Mouse (Mus musculus) cerebellum, postnatal 4 days (tissue): ENCODE results near the gene Sema4d.
"Not testable (repeated sequence)": the region's sequence is repeated elsewhere in the genome, so short reads cannot be mapped to it uniquely, and the experiment has no call there.

ENCODE experiments used
- DNase-seq, 2 experiments: peaks; one replicate each; pipeline ENCODE4 v3.0.0; 2022; ENCODE audit warnings: low spot score in 2 of 2, mixed read lengths in 1 of 2

Sema4d gene

GRCm38 (mm10) chr13:51678687-51679086 is 114.9 kb downstream of the Sema4d start:
- DNase-seq: no peak

- no peak for DNase-seq
Observed at GRCm38 (mm10) chr13:51677630-51678185, 115.8 kb downstream of the Sema4d start.

DNA sequence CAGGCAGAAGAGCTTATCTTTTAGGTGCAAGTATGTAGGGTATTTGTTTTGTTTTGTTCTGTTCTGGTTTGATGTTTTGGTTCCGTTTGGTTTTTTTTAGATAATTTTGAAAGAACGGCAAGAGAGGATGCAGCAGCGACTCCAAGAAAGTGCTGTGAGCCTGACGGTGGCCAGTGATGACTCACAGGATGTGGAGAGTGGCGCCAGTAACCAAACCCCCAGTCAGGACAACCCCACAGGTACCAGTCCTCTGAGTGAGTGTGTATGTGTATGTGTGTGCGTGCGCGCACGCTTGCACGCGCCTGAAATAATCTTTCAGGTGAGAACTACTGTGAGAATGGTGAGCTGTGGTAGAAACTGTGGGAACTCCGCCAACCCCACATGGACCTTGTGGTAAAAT is 116.5 kb downstream of the Sema4d start:
- DNase-seq: no peak

- no peak for DNase-seq
Observed at GRCm38 (mm10) chr13:51676641-51677040, 116.9 kb downstream of the Sema4d start.

DNA sequence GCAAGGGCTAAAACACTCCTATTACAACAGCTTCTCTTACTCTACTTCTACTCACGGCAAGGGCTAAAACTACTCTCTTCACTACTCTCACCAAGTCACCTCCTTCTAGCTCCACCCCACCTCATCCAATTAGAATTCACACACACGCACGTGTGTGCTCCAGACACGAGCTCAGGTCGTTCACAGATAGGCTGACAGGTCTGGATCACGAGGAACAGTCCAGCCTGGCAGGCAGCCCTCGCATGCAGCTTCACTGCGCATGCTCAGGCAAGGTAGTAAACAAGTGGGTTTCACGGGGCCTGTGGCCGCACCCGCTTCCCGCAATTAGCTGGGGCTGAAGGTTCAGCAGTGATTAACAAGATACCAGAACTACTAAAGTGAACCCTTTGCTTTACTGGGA is 125.4 kb downstream of the Sema4d start:
- not testable (repeated sequence) for DNase-seq

- no peak for DNase-seq
Observed at GRCm38 (mm10) chr13:51663561-51663960, 130.0 kb downstream of the Sema4d start.

DNA sequence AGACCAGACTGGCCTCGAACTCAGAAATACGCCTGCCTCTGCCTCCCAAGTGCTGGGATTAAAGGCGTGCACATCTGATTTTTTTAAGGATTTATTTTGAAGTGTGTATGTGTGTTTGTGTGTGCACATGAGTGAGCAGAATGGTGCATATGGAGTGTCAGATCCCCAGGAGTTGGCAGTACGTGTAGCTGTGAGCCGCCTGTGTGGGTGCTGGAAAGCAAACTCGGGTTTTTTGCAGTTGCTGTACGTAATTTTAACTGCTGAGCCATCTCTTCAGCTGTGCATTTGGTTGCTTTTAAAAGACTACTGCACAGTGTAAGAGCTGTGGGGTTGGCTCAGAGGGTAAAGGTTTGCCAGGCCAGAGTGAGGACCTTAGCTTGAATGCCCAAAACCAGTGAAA is 134.0 kb downstream of the Sema4d start:
- no peak for DNase-seq

DNA sequence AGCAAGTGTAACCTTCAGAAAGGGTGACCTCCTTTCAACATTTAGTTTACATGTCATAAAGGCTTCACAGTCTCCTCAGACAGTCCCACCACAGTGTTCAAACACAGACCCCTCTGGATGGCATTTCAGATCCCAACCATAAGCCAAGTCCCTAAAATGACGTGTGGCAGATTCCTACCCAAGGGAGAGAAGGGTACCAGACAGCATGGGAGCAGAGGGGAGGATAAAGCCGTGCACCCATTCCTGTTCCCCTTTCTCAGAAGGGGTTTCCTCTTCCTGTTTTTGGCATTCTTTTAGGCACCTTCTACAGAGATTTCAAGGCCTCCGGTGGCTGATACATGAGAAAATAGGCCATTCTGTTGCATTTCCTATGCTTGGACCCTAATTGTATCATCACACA is 135.5 kb downstream of the Sema4d start:
- no peak for DNase-seq

DNA sequence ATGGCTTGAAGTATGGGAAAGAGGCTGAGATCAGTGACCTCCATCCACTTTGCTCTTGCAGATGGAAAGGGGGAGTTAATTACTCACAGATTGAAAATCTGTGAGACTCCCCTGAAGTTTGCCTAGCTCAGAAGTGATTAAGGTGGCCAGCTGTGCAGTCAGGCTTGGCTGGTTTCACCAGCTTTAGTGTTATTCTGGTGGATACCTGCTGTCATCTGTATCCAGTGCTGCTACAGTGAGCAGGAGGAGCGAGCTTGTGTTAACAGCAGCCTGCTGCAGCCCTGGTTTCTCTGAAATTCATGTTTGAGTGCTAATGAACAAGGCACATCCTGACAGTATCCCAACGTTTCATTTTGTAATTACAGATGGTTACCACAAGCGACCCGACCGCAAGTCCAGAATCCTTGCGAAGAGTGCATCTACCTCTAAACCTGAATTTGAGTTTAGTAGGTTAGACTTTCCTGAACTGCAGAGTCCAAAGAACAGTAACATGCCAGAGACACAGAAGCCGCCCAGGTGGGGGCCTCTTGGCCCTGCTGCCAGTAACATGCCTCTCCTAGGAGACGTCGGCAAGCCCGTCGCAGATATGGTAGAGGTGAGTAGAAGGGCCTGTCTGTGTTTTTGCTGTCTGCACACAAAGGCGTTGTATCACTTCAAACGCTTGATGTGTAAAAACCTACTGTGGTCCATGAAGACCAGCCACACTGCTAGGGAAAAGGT is 136.9 kb downstream of the Sema4d start:
- no peak for DNase-seq

DNA sequence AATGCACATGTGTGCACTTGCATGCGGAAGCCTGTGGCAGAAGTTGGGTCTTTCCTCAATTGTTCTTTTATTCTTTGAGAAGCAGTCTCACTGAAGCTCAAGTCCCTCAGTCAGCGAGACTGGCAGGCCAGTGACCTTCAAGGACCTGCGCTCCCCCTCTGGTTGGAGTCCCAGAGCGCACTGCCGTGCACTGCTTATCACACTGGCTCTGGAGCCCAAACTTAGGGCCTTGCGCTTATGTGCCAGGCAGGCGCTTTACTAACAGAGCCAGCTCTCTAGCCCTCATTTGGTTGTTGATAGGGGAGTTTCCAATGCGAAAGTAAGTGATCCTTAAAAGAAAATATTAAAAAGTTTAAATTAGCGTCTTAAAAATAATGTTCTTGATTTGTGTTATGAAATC is 139.6 kb downstream of the Sema4d start:
- DNase-seq: no peak

DNA sequence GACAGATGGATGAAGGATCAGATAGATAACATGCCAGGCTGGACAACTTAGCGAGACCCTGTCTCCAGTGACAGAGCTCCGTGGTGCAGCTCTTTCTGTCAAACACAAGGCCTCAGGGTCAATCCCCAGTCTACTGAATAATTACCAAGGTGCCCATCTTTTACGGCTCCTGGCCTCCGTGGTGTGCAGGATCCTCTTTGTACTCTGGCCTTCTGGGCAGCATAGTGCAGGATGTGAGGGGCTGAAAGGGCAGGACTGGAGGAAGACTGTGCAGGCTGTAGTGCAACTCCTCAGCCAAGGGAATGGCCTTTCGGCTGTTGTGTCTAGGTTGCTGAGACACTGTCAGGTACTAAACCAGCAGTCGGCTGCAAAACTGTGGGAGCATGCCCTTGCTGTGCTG is 140.4 kb downstream of the Sema4d start:
- no peak for DNase-seq

- DNase-seq: peak; percentile 89 to 93
Observed at GRCm38 (mm10) chr13:51651408-51652064, 142.0 kb downstream of the Sema4d start, which contains the start of gene Secisbp2. Gene Secisbp2, plus strand, starts transcription at chr13:51651697.

DNA sequence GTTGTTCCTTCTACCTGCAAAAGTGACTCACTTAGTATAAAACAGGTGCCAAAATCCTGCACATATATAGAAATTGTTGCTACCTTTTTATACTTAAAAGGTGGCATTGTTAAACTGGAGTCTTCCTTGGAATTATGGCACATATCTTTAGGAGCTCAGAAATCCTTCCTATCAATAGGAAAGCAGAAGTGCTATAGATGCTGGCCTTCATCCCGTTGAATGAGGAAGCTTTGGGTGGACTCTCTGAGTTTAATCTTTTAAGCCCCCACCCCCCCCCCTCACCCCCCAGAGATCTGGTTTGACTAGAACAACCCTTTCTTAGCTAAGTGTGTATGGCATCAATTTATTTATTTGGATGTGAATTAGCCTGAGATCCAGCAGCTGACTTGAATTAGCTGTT is 143.8 kb downstream of the Sema4d start:
- no peak for DNase-seq

GRCm38 (mm10) chr13:51648237-51648636 is 145.3 kb downstream of the Sema4d start:
- DNase-seq: no peak

- no peak for DNase-seq
Observed at GRCm38 (mm10) chr13:51647770-51648169, 145.8 kb downstream of the Sema4d start.

DNA sequence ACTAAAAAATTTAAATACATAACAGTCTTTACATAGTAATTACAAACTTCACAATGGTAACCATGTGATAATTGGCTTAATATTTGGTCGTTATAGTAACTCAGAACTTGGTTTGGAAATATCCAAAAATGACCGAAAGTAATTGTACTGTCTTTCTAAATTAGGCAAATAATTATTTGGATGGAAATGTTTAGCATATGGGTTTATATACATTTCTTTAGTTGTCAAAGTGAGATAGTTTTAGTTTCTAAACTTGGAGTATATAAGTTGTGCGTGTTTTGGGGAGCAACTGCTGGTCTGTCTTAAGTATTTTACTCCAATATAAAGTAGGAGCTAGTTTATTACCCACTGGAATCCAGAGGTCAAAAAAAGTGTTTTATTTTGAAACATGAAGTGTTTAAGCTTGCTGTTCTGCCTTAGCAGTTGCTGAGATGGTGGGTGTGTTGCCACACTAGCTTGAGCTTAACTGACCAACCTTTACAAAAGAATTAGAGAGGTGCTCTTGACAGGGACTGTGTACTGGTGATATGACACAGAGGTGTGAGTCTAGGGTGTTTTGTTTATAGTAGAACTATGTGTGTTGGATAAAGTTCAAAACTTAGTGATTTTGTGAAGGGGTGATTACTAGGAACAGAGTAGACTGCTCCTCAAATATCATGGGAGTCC is 147.1 kb downstream of the Sema4d start:
- DNase-seq: no peak

- no peak for DNase-seq
Observed at GRCm38 (mm10) chr13:51645872-51646271, 147.7 kb downstream of the Sema4d start.

GRCm38 (mm10) chr13:51644829-51645789 is 148.4 kb downstream of the Sema4d start, which contains the start of gene Cks2:
Gene Cks2, plus strand, starts transcription at chr13:51645232.
- peak; percentile 87 to 95 for DNase-seq

GRCm38 (mm10) chr13:51643924-51644828 is 149.4 kb downstream of the Sema4d start:
- no peak for DNase-seq

- DNase-seq: no peak
Observed at GRCm38 (mm10) chr13:51642171-51642778, 151.3 kb downstream of the Sema4d start.
